In the genomic region with DNA sequence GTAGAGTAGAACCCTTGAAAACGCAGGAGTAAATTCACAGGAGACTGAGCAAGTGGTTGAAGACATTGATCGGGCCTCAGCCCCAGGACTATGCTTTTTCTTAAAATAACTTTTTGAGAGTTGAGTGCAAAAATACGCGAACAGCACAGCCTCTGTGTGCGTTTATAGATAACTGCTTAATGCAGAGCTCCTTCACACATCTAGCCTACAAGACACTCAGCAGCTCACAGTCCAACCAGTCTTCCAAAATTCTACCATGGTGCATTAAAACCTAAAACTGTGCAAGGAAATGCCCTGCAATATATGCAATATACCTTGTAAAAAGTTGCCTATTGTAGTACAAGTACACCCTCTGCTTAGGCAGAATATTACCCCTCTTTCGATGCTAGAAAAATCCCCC, we compare ENCODE assay signal across 7 mouse cellular contexts. TPM values are rescaled to one million over a fixed set of nuclear protein-coding genes. Genes with fewer than 3 reads are reported as not detected.
DNase-seq lines count a peak whose midpoint lies in the region; ATAC-seq and TF ChIP-seq lines count a peak whose summit lies in the region.

No protein-coding gene starts in this region.

- peak overlapping the region; percentile 34 for H3K27ac ChIP-seq in lung, postnatal 0 days (ENCODE audit: low read length)
- H3K27ac ChIP-seq in forebrain, embryonic 12.5 days = no peak overlapping the region
- H3K27ac ChIP-seq in limb, embryonic 14.5 days (replicated peaks; ENCODE audit: low read depth, low read length) = peak overlapping the region; percentile 82
- peak overlapping the region; percentile 79 for H3K27ac ChIP-seq in stomach, embryonic 15.5 days

- no peak for DNase-seq in lung, postnatal 0 days (ENCODE audit: low spot score)
- no peak for DNase-seq in lung, postnatal 10 days
- no peak for DNase-seq in limb, embryonic 14.5 days (ENCODE audit: low spot score)
- no peak for DNase-seq in cerebellum, postnatal 14 days
- no peak for DNase-seq in spleen, adult 12 weeks (ENCODE audit: low spot score)

- 6% methylated on average over 6 of the region's 6 CpGs for WGBS in lung, postnatal 0 days
- WGBS in forebrain, embryonic 12.5 days = 14% methylated on average over 6 of the region's 6 CpGs
- 12% methylated on average over 6 of the region's 6 CpGs for WGBS in limb, embryonic 14.5 days
- WGBS in stomach, embryonic 15.5 days = 14% methylated on average over 6 of the region's 6 CpGs

- peaks cover 19% of the 10 kb centered on the region; the same call in 1 of the 2 replicates for H3K4me1 ChIP-seq in lung, postnatal 0 days (ENCODE audit: insufficient read depth, low read depth, low read length)
- H3K4me1 ChIP-seq in forebrain, embryonic 12.5 days = peaks cover 40% of the 10 kb centered on the region
- peaks cover 37% of the 10 kb centered on the region for H3K4me1 ChIP-seq in limb, embryonic 14.5 days (ENCODE audit: control insufficient read depth, insufficient read depth, low read length)
- peaks cover 32% of the 10 kb centered on the region for H3K4me1 ChIP-seq in stomach, embryonic 15.5 days

- 0 out of 2 replicates have a peak overlapping the region, but pooled peaks have one; percentile 76 for H3K4me3 ChIP-seq in lung, postnatal 0 days (ENCODE audit: low read depth, low read length)
- H3K4me3 ChIP-seq in forebrain, embryonic 12.5 days (replicated peaks) = no peak overlapping the region
- H3K4me3 ChIP-seq in limb, embryonic 14.5 days (replicated peaks; ENCODE audit: low read length) = peak overlapping the region; percentile 80
- H3K4me3 ChIP-seq in stomach, embryonic 15.5 days (replicated peaks) = 0 out of 2 replicates have a peak overlapping the region, but pooled peaks have one; percentile 11

- no peak for TF ChIP-seq POLR2A in limb, embryonic 14.5 days (IDR thresholded peaks at IDR 0.05; ENCODE audit: borderline replicate concordance, extremely low read depth, insufficient read depth, insufficient read length)

- ATAC-seq in lung, postnatal 0 days = no peak
- no peak for ATAC-seq in forebrain, embryonic 12.5 days (ENCODE audit: low FRiP score)
- ATAC-seq in limb, embryonic 14.5 days (ENCODE audit: low FRiP score, low read depth) = no peak
- ATAC-seq in stomach, embryonic 15.5 days (ENCODE audit: insufficient read depth, low FRiP score, low read depth) = no peak

- no peaks in the 10 kb centered on the region for H3K27me3 ChIP-seq in lung, postnatal 0 days (replicated peaks; ENCODE audit: insufficient read depth, low read length)
- peaks cover 43% of the 10 kb centered on the region for H3K27me3 ChIP-seq in forebrain, embryonic 12.5 days
- H3K27me3 ChIP-seq in limb, embryonic 14.5 days (ENCODE audit: control insufficient read depth, insufficient read depth, low read length) = no peaks in the 10 kb centered on the region
- H3K27me3 ChIP-seq in stomach, embryonic 15.5 days (replicated peaks) = no peaks in the 10 kb centered on the region

- no peaks in the 10 kb centered on the region for H3K9me3 ChIP-seq in lung, postnatal 0 days (ENCODE audit: low read length)
- H3K9me3 ChIP-seq in forebrain, embryonic 12.5 days = no peaks in the 10 kb centered on the region
- H3K9me3 ChIP-seq in limb, embryonic 14.5 days (ENCODE audit: control insufficient read depth, low read length) = no peaks in the 10 kb centered on the region
- H3K9me3 ChIP-seq in stomach, embryonic 15.5 days = no peaks in the 10 kb centered on the region

- H3K4me2 ChIP-seq in lung, postnatal 0 days (replicated peaks; ENCODE audit: low read depth, low read length) = peak overlapping the region; percentile 96
- H3K4me2 ChIP-seq in forebrain, embryonic 12.5 days = peak overlapping the region; percentile 95
- peak overlapping the region; percentile 97 for H3K4me2 ChIP-seq in limb, embryonic 14.5 days (replicated peaks; ENCODE audit: low read depth, low read length, severe bottlenecking)
- H3K4me2 ChIP-seq in stomach, embryonic 15.5 days = peak overlapping the region; percentile 97

- no peak for TF ChIP-seq EP300 in lung, postnatal 0 days (IDR thresholded peaks at IDR 0.05)

- no peaks in the 10 kb centered on the region for H3K36me3 ChIP-seq in lung, postnatal 0 days (ENCODE audit: insufficient read depth, low read length)
- no peaks in the 10 kb centered on the region for H3K36me3 ChIP-seq in forebrain, embryonic 12.5 days (replicated peaks)
- peaks cover 22% of the 10 kb centered on the region for H3K36me3 ChIP-seq in limb, embryonic 14.5 days (ENCODE audit: control insufficient read depth, insufficient read depth, low read length)
- 0 out of 2 replicates have a peak, but pooled peaks cover 2% of the 10 kb centered on the region for H3K36me3 ChIP-seq in stomach, embryonic 15.5 days

- TF ChIP-seq CTCF in lung, postnatal 0 days (IDR thresholded peaks at IDR 0.05) = no peak

- no peak overlapping the region for H3K9ac ChIP-seq in lung, postnatal 0 days (replicated peaks; ENCODE audit: low read depth)
- no peak overlapping the region for H3K9ac ChIP-seq in forebrain, embryonic 12.5 days
- peak overlapping the region; percentile 36 for H3K9ac ChIP-seq in limb, embryonic 14.5 days (ENCODE audit: low read depth, low read length, severe bottlenecking)
- H3K9ac ChIP-seq in stomach, embryonic 15.5 days = no peak overlapping the region

RNA-seq across cellular contexts. Expression of a gene that starts 0.6 kb away (rescaled TPM):
- 8.4 and 11.9 TPM in 2 replicates for polyA plus RNA-seq in lung, postnatal 0 days (2015; fragmentation: Nextera tagmentation; extraction: Ambion mirVana)
- 3.7 and 4.2 TPM in 2 replicates for polyA plus RNA-seq in forebrain, embryonic 12.5 days (2016; fragmentation: Nextera tagmentation; extraction: Ambion mirVana)
- 16.2 and 17.4 TPM in 2 replicates for polyA plus RNA-seq in limb, embryonic 14.5 days (2012; rRNA removed)
- 8.4 and 10.1 TPM in 2 replicates for polyA plus RNA-seq in limb, embryonic 14.5 days (2014; fragmentation: Nextera tagmentation; extraction: Ambion mirVana)
- 8.9 and 9.4 TPM in 2 replicates for polyA plus RNA-seq in stomach, embryonic 15.5 days (2015; fragmentation: Nextera tagmentation; extraction: Ambion mirVana)
